Mouse (Mus musculus): ENCODE data around the gene Krtap3-1. TPM values are rescaled to one million over a fixed set of nuclear protein-coding genes. Genes with fewer than 3 reads are reported as not detected.

Gene Krtap3-1
- polyA plus RNA-seq, 1 experiment from 2014 or later = not detected

DNA sequence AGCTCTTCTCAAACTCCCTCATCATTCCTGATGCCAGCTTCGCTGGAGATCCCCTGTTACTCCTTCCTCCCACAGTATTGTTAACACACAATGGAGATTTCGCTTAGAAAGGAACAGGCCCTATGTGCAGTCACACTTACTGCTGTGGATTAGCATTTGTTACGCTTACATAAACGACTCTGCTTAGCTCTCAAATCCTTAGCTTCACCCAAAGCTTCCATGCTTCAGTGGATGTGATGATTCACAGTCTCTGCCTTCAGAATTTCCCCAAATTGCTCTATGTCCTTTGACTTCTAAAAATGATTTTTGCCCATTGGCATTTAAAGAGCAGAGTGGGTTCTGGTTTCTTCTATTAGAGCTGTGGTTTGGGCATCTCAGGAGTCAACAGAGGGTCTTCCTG lies 6.7 kb upstream of the Krtap3-1 start:
- no peaks in the 10 kb centered on the region for H3K27me3 ChIP-seq (replicated peaks)
- no peak overlapping the region for H3K9ac ChIP-seq
- WGBS = 54% methylated on average over 4 of the region's 4 CpGs
- no peak overlapping the region for H3K27ac ChIP-seq
- no peaks in the 10 kb centered on the region for H3K4me1 ChIP-seq
- H3K9me3 ChIP-seq = no peaks in the 10 kb centered on the region
- H3K36me3 ChIP-seq = no peaks in the 10 kb centered on the region
- H3K4me2 ChIP-seq (replicated peaks) = no peak overlapping the region
- ATAC-seq (ENCODE audit: low FRiP score, low read depth) = no peak
- H3K4me3 ChIP-seq = no peak overlapping the region

DNA sequence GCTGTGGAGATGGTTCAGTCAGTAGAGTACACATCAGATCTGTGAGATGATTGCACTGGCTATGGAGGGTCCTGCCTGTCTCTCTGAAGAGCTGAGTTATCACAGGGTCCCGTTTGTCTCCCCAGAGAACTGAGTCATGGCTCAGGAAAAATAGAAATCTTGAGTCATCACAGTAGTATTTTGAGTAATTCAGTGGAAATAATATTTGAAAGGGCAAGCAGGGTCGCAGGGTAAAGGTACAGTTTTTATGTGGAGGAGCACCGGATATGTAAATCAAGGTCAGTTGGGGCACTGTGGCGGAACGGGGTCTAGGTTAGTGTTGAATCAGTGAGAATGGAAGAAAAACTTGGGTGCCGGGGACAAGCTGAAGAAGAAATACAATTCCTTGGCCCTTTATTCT lies 3.9 kb downstream of the Krtap3-1 start:
- no peak for ATAC-seq (ENCODE audit: low FRiP score, low read depth)
- no peaks in the 10 kb centered on the region for H3K27me3 ChIP-seq (replicated peaks)
- H3K9ac ChIP-seq = no peak overlapping the region
- WGBS = 84% methylated on average over 6 of the region's 6 CpGs
- no peaks in the 10 kb centered on the region for H3K9me3 ChIP-seq
- H3K4me1 ChIP-seq = no peaks in the 10 kb centered on the region
- H3K4me3 ChIP-seq = no peak overlapping the region
- no peaks in the 10 kb centered on the region for H3K36me3 ChIP-seq
- no peak overlapping the region for H3K27ac ChIP-seq
- H3K4me2 ChIP-seq (replicated peaks) = no peak overlapping the region

DNA sequence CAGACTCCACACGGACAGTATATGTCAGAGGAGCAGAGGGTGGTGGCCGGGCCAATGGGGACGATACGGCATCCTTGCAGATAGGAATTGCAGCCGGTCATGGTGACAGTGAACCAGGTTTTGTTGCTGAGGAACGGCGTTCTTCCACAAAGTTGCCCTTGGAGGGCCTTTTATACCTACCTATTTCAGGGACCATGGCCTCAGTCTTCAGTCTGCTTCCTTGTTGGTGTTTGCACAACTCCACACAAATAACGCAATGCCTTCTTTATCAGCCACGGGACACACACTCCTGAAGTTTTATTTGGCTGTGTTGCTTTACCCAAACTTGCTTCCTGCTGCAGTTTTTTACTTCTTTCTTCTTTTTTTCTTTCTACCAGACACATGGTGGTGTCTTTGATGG lies 7.1 kb downstream of the Krtap3-1 start, which contains the start of gene Gm11939:
Gene Gm11939 (minus strand): TSS at position 101 of the 400 bp plus-strand sequence.
- H3K4me2 ChIP-seq (replicated peaks) = no peak within 1 kb of the TSS
- H3K27me3 ChIP-seq (replicated peaks) = no peaks in the 10 kb centered on the region
- H3K9me3 ChIP-seq = no peaks in the 10 kb centered on the region
- WGBS = 91% methylated on average over 9 of the region's 9 CpGs
- ATAC-seq (ENCODE audit: low FRiP score, low read depth) = no peak
- H3K9ac ChIP-seq = no peak within 1 kb of the TSS
- H3K4me3 ChIP-seq = no peak within 1 kb of the TSS
- H3K27ac ChIP-seq = no peak within 1 kb of the TSS
- H3K4me1 ChIP-seq = no peaks in the 10 kb centered on the region
- no peaks in the 10 kb centered on the region for H3K36me3 ChIP-seq

DNA sequence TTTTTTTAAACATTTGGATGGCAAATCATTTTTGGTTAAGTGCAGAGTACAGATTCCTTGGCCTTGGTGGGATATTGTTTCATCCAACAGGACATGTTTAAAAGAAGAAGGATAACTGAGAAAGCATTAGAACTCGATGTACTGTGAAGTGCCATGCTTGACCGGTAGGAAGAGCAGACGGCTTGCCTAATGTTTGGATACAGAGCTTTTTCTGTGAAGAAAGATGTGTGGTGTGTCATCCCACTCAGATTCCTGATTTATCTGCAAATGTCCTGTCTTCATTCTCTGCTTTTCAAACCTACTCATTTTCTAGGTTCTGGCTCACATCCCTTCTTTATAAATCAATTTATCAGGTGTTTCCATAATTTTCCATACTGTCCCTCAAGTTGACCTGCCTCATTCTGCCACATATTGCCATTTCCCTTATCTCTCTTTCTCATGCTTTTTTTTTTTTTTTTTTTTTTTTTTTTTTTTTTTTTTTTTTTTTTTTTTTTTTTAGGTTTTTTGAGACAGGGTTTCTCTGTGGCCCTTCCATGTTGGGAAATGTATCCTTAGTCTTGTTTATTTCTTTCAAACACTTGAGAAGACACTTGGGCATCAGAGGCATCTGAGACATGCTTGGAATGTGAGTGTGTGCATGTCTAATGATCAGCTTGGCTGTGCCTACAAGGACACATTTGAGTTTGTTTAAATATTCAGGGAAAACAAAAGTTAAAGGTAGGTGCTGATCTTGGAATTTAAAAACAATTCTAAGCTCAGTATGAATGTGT lies 8.3 kb downstream of the Krtap3-1 start:
- Histone ChIP-seq H3K4me1 (no peaks in the 10 kb centered on the region), H3K4me3 (no peak overlapping the region), H3K9ac (no peak overlapping the region), H3K27ac (no peak overlapping the region), H3K9me3 (no peaks in the 10 kb centered on the region), H3K4me2 (replicated peaks) (no peak overlapping the region), H3K36me3 (no peaks in the 10 kb centered on the region), H3K27me3 (replicated peaks) (no peaks in the 10 kb centered on the region)
- no peak for ATAC-seq (ENCODE audit: low FRiP score, low read depth)
- WGBS = 88% methylated on average over 3 of the region's 3 CpGs

DNA sequence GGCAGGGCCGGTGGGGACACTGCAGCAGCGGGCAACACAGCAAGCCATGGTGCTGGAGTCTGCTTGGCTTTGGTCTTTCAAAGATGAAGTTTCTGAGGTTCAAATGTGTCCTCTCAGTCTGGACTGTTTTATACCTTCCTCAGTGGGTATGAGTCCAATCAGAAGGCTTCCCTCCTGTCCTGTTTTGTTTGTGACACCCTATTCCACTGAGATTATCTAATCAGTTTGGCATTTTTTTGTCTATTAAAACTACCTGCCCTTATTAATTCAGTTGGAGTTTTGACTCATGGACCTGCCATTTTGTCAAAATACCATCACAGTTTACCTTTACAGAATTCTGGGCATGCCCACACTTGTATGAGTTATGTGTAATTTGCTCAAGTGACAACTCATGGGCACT lies 9.7 kb downstream of the Krtap3-1 start, which contains the start of gene Krtap3-2:
Gene Krtap3-2 (minus strand): TSS at position 101 of the 400 bp plus-strand sequence.
- H3K9me3 ChIP-seq = no peaks in the 10 kb centered on the region
- H3K4me1 ChIP-seq = no peaks in the 10 kb centered on the region
- no peak within 1 kb of the TSS for H3K4me3 ChIP-seq
- H3K27me3 ChIP-seq (replicated peaks) = no peaks in the 10 kb centered on the region
- H3K27ac ChIP-seq = no peak within 1 kb of the TSS
- H3K36me3 ChIP-seq = no peaks in the 10 kb centered on the region
- WGBS = 94% methylated on average over 2 of the region's 2 CpGs
- no peak for ATAC-seq (ENCODE audit: low FRiP score, low read depth)
- no peak within 1 kb of the TSS for H3K4me2 ChIP-seq (replicated peaks)
- no peak within 1 kb of the TSS for H3K9ac ChIP-seq

DNA sequence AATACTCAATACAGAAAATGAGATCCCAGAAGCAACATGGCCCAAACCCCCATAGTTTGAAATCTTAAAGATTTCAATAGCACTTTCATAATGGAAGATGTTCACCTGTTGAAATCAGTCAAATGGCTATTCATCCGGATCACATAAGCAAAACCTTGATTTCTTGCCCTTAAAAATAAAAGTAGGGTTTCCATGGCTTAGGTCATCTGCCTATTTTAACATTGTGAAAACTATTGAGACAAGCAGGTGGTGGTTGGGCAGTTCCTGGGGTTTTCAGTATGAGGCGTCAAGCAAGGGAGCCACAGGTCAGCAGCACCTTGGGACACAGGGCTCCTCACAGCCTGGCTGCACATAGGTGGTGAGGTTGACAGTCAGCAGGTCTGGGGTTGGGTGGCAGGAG lies 10.2 kb downstream of the Krtap3-1 start:
- H3K27me3 ChIP-seq (replicated peaks) = no peaks in the 10 kb centered on the region
- H3K9me3 ChIP-seq = no peaks in the 10 kb centered on the region
- no peaks in the 10 kb centered on the region for H3K4me1 ChIP-seq
- no peak for ATAC-seq (ENCODE audit: low FRiP score, low read depth)
- 87% methylated on average over 2 of the region's 2 CpGs for WGBS
- H3K36me3 ChIP-seq = no peaks in the 10 kb centered on the region
- no peak overlapping the region for H3K4me2 ChIP-seq (replicated peaks)
- H3K9ac ChIP-seq = no peak overlapping the region
- no peak overlapping the region for H3K4me3 ChIP-seq
- no peak overlapping the region for H3K27ac ChIP-seq

DNA sequence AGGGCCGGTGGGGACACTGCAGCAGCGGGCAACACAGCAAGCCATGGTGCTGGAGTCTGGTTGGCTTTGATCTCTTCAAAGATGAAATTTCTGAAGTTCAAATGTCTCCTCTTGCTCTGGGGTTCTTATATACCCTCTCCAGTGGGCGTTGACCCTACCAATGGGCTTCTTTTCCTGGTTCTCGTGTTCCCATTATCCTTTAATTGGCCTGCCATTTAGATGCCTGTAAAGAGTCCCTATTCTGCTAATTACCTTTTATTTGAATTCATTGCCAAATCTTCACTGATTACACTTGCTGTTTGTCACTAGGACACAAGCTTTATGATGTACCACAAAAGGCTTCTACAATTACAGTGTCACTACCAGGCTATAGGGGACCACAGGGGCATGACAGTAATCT lies 15.7 kb downstream of the Krtap3-1 start, which contains the start of gene Krtap3-3:
Gene Krtap3-3 (minus strand): TSS at position 101 of the 400 bp plus-strand sequence.
- 31% methylated on average over 4 of the region's 4 CpGs for WGBS
- H3K27me3 ChIP-seq (replicated peaks) = no peaks in the 10 kb centered on the region
- H3K9ac ChIP-seq = no peak within 1 kb of the TSS
- no peak within 1 kb of the TSS for H3K4me2 ChIP-seq (replicated peaks)
- no peaks in the 10 kb centered on the region for H3K9me3 ChIP-seq
- no peak within 1 kb of the TSS for H3K4me3 ChIP-seq
- H3K4me1 ChIP-seq = no peaks in the 10 kb centered on the region
- H3K27ac ChIP-seq = no peak within 1 kb of the TSS
- no peaks in the 10 kb centered on the region for H3K36me3 ChIP-seq
- no peak for ATAC-seq (ENCODE audit: low FRiP score, low read depth)

DNA sequence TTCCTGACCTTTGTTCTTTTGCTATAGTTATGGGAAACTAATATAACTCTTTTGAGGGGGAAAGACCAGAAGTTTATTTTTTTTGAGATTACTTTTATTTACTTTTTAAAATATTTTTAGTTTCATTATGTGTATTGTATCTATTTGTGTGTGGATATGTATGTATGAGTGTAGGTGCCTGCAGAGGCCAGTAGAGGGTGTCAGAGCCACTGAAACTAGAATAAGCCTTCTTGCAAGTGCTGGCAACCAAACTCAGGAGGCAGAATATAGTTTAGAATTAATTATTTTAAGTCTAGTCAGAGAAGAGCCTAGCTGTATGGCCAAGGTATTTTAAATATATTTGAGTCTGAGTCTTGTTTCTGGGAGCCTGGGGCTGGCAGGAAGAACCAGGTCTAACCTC lies 18.5 kb downstream of the Krtap3-1 start:
- H3K4me3 ChIP-seq = no peak overlapping the region
- H3K27ac ChIP-seq = no peak overlapping the region
- no peak for ATAC-seq (ENCODE audit: low FRiP score, low read depth)
- no peaks in the 10 kb centered on the region for H3K36me3 ChIP-seq
- no peaks in the 10 kb centered on the region for H3K27me3 ChIP-seq (replicated peaks)
- no peak overlapping the region for H3K4me2 ChIP-seq (replicated peaks)
- H3K9ac ChIP-seq = no peak overlapping the region
- no peaks in the 10 kb centered on the region for H3K9me3 ChIP-seq
- no peaks in the 10 kb centered on the region for H3K4me1 ChIP-seq

DNA sequence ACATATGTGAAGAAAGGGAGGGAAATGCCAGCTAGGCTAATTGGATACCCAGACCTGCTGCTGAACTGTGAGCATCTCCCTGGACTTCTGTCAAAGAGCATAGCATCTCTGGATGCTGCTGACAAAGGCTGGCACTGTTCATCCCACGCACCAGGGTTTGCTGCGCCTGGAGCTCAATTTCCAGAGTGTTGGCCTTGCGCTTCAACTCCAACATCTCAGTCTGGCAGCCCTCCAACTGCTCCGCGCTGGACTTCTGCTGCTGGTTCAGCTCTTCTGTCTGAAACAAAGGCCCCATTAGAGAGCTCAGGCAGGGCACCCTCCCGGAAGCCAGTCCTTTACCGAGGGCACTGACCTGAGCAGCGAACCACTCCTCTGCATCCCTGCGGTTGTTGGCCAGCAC lies 26.7 kb downstream of the Krtap3-1 start:
- no peak overlapping the region for H3K9ac ChIP-seq
- no peak for ATAC-seq (ENCODE audit: low FRiP score, low read depth)

DNA sequence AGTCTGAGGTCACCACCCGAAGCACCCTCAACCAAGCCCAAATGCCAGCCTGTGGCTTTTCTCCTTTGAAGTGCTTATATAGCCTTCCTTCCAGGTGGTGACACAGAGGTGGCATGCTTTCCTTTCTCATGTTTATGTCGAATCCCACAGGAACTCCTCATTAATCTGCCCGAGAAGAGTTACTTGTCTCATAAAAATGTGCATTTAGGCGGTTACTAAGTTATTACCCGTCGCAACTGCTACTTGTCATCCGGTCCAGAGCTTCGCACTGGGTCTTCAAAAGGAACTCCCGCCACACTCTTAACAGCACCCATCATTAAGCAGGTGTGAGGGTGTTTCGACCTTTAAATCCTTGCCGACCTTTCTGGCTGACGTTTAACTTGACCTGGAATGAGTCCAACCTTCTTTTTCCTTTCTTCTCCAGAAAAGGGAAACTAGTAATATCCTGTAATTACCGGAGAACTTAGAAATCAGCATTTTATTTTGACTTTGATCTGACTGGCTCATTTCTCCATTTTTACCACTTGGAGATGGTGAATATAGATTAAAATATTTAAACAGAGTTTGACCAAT lies 45.1 kb downstream of the Krtap3-1 start, which contains the start of gene Krt39:
Gene Krt39 (minus strand): TSS at position 51 of the 573 bp plus-strand sequence.
- no peak for ATAC-seq (ENCODE audit: low FRiP score, low read depth)
- Histone ChIP-seq H3K27me3 (replicated peaks) (no peaks in the 10 kb centered on the region), H3K4me3 (no peak within 1 kb of the TSS), H3K4me2 (replicated peaks) (no peak within 1 kb of the TSS), H3K9me3 (no peaks in the 10 kb centered on the region), H3K4me1 (no peaks in the 10 kb centered on the region), H3K27ac (no peak within 1 kb of the TSS), H3K36me3 (no peaks in the 10 kb centered on the region), H3K9ac (no peak within 1 kb of the TSS)
- WGBS = 84% methylated on average over 13 of the region's 13 CpGs

More for the DNA sequence above, 26.7 kb downstream of the Krtap3-1 start:
- Histone ChIP-seq H3K36me3 (no peaks in the 10 kb centered on the region), H3K4me2 (replicated peaks) (no peak overlapping the region), H3K27ac (no peak overlapping the region), H3K4me1 (no peaks in the 10 kb centered on the region), H3K4me3 (no peak overlapping the region), H3K9me3 (no peaks in the 10 kb centered on the region), H3K27me3 (replicated peaks) (no peaks in the 10 kb centered on the region)
- WGBS = 68% methylated on average over 9 of the region's 9 CpGs

Measured in neural tube, embryonic 12.5 days (tissue).